Mouse (Mus musculus): ENCODE results near the gene Mdh1. TPM values are rescaled to one million over a fixed set of nuclear protein-coding genes. Genes with fewer than 3 reads are reported as not detected.

Gene Mdh1
- polyA plus RNA-seq, 1 experiment from 2014 or later: 478 TPM

Small RNA genes within 50 kb of the gene (microRNA-seq; reads per million reads assigned to microRNA genes)
- not detected for gene Gm22990

Other genes with a start within 250 kb of the Mdh1 start
- gene Ugp2, start 201.2 kb downstream of the Mdh1 start, polyA plus RNA-seq (2015; fragmentation: Nextera tagmentation; extraction: Ambion mirVana): 88.1 and 92.9 TPM in 2 replicates
- 0.60 and 0.64 TPM in 2 replicates for gene Wdpcp, start 132 bp downstream of the Mdh1 start, polyA plus RNA-seq (2015; fragmentation: Nextera tagmentation; extraction: Ambion mirVana)

All from liver, postnatal 0 days (tissue).